Mouse (Mus musculus) adrenal gland, postnatal 14 days (tissue): ENCODE measurements around the gene A030005K14Rik. TPM values are rescaled to one million over a fixed set of nuclear protein-coding genes. Genes with fewer than 3 reads are reported as not detected.

Experiments
- DNase-seq: peaks from one replicate; pipeline ENCODE4 v3.0.0; 2021; ENCODE audit warnings: mixed read lengths
- long read RNA-seq, 2 experiments: library from polyadenylated mRNA; stranded (forward); transcript quantifications; one replicate each; pipeline ENCODE4 v2.0.0; 2021
- total RNA-seq: library from RNA; stranded (reverse); gene quantifications from 2 replicates; pipeline ENCODE4 v1.2.3, GENCODE M21; 2021

A030005K14Rik gene
- total RNA-seq: not detected in 2 replicates
- long read RNA-seq, experiment 1: 0 reads
- long read RNA-seq, experiment 2: 0 reads

GRCm38 (mm10) chr1:83059278-83059677 lies at the start of gene A030005K14Rik:
TSS of gene A030005K14Rik (minus strand) at chr1:83059378.
- no peak for DNase-seq

- DNase-seq: no peak
These were observed 48.3 kb upstream of the A030005K14Rik start for GRCm38 (mm10) chr1:83107410-83107978.

DNA sequence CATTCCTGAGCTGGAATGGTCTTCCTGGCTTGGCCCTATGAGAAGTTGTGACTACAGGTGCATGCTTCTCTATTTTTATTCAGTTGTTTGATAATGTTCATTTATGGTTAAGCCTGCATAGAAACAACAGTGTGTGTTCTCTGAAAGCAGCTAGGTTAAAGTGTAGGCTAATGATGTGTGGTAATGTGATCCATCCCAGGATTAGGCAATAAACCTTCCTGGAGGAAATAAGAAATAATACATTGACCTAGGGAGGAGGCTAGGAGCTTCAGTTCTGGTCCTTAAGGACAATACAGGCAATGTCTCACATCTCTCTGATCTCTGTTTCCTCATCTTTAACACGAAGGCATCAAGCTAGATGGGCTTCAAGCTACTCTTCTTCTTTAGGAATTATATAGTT lies 46.3 kb upstream of the A030005K14Rik start:
- no peak for DNase-seq

- DNase-seq: peak; percentile 17
These were observed 42.7 kb upstream of the A030005K14Rik start for GRCm38 (mm10) chr1:83101891-83102290.

DNA sequence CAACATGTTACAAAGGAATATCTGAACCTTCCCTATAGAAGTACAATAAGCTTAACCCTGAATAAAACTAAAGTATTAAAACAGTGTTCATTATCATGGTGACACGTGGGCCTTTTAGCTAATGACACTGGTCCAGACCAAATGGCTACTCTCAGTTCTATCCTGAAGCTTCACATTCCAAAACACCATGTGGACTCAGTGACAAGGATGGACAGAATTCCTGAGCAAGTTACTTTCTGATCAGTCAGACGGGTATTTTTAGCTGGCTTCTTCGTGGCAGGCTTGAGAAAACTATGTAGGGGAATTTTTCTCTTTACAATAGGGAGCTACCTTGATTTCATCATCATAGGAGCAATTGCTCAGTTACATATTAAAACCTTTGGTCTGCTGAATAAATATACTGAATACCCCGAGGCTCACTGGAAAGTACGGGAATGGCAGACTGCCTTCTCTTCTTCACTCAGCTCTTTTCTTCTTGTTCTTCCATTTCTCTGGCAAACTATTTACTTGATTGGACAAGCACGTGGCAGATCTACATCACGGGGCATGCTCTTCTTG lies 40.5 kb upstream of the A030005K14Rik start:
- no peak for DNase-seq

DNA sequence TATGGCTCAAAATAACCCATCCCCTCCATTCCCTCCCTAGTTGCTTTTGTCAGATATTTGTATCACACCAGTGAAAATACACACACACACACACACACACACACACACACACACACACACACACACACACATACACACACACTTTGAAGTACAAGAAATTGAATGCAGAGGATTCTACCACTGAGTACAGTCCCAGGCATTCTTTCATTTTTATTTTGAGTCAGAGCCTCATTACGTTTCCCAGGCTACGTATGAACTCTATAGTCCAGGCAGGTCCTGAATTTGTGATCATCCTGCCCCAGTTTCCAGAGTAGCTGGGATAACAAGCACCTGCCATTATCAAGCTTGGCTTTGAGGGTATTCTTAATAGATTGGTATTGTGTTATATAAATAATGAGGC lies 40.0 kb upstream of the A030005K14Rik start:
- no peak for DNase-seq

- DNase-seq: no peak
These were observed 37.8 kb upstream of the A030005K14Rik start for GRCm38 (mm10) chr1:83096935-83097334.

- DNase-seq: no peak
These were observed 32.1 kb upstream of the A030005K14Rik start for GRCm38 (mm10) chr1:83091268-83091667.

GRCm38 (mm10) chr1:83084790-83085189 lies 25.6 kb upstream of the A030005K14Rik start:
- no peak for DNase-seq

GRCm38 (mm10) chr1:83077016-83077415 lies 17.8 kb upstream of the A030005K14Rik start:
- DNase-seq: no peak

- peak; percentile 26 for DNase-seq
These were observed 17.2 kb upstream of the A030005K14Rik start for GRCm38 (mm10) chr1:83076190-83076917.

GRCm38 (mm10) chr1:83075526-83076189 lies 16.5 kb upstream of the A030005K14Rik start:
- no peak for DNase-seq

DNA sequence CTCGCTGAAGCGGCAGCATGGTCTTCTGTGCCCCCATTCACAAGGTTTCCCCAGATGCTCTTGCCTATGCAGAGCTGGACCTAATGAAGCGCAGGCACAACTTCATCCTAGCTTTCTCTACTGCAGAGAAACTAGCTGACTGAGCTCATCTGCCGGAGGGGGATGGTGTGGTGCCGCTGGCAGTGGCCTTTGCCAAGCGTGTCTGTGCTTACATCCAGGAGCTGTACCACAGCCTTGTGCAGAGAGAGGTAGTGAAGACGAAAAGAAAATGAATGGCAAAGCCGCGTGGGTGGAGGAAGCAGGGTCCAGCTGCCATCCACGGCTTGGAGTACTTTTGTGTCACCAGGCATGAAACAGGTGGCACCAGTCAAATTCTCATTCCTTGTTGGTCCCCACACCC lies 8.0 kb upstream of the A030005K14Rik start:
- no peak for DNase-seq

- DNase-seq: no peak
These were observed 7.4 kb upstream of the A030005K14Rik start for GRCm38 (mm10) chr1:83066577-83066976.

GRCm38 (mm10) chr1:83064851-83065250 lies 5.7 kb upstream of the A030005K14Rik start:
- peak; percentile 12 for DNase-seq

DNA sequence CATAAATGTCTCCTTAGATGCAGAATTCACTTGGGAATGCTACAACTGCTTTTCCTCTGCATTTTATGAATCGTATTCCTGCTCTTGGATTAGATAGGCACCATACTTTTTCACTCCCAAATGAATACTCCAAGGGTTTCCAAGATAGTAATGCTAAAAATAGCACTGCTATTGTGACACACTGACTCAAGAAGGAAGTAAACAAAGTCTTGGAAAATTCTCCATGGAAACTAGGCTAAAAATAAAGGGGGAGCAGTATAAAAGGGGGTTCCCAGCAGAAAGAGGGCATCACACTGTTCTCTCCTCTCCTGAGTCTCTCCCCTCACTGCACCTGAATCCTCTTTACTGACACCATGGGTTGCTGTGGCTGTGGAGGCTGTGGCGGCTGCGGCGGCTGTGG lies 1.5 kb upstream of the A030005K14Rik start, which contains the start of gene Krtap28-13:
TSS of gene Krtap28-13 (plus strand) at position 288 of the 400 bp plus-strand sequence.
- DNase-seq: no peak

- DNase-seq: no peak
These were observed 697 bp downstream of the A030005K14Rik start for GRCm38 (mm10) chr1:83058481-83058880.

- no peak for DNase-seq
These were observed 14.2 kb downstream of the A030005K14Rik start, which contains the start of gene Gm47969 for GRCm38 (mm10) chr1:83044882-83045427. TSS of gene Gm47969 (plus strand) at chr1:83044932.

GRCm38 (mm10) chr1:83042380-83042779 lies 16.8 kb downstream of the A030005K14Rik start, which contains the start of gene Krtap28-10:
TSS of gene Krtap28-10 (minus strand) at chr1:83042480.
- DNase-seq: no peak

GRCm38 (mm10) chr1:83039080-83039479 lies 20.1 kb downstream of the A030005K14Rik start:
- DNase-seq: no peak

DNA sequence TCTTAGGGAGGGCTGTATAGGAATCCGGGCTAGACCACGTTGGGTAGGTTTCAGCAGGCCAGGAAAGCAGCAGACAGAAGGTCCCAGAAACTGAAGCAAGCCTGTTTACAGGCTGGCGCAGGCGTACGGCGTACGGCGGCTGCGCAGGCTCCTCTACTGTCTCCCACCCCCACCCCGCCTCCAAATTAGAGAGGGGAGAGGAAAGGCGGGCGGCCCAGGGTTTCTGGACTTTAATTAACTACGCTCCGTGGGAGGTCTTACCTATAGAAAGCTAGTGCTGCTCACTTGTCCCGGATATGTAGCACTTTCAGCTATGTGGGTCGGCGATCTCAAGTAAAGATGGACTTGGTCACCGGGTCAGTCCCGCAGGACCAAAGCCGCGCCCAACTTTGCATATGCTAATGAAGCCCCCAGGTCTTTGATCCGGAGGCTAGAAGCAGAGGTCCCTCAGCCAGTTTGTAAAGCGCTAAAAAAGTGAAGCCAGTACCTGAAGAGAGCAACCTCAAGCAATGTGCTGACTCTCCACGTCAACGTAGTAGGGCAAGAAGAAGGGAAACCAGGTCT lies 21.0 kb downstream of the A030005K14Rik start, which contains the start of gene Slc19a3:
TSS of gene Slc19a3 (minus strand) at position 340 of the 564 bp plus-strand sequence.
- peak; percentile 16 for DNase-seq
